Mouse (Mus musculus) olfactory bulb, adult 2 months (tissue): ENCODE measurements around the gene Lmnb2.

Experiments
- CTCF ChIP-seq: fragments of 200-500 bp; IDR thresholded peaks from 2 replicates; pipeline ENCODE4 v1.5.1; 2012; ENCODE audit warnings: low read depth, mild to moderate bottlenecking, low read length, moderate library complexity; ENCODE audit not compliant: insufficient read depth
- POLR2A ChIP-seq: fragments of 200-500 bp; IDR thresholded peaks from 2 replicates; pipeline ENCODE4 v1.6.1; 2012; ENCODE audit warnings: mild to moderate bottlenecking, low read depth, low read length, moderate library complexity; ENCODE audit not compliant: insufficient read depth

DNA sequence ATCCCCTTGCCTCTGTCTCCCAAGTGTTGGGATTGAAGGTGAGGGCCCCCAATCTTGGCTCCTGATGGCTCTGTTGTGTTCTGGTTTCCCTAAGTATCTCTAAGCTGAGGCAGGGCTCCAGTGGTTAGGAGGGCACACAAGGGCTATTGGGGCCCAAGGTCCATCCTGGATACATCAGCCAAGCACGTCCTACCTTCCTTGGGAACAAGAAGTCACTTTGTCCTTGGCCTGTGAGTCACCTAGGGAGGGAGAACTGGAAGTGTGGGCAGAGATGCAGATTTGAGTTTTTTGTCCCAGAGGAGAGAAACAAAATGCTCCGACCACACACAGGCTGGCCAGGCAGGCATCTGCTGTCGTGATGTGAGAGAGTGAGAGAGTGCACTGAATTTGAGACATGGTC is 31.0 kb upstream of the Lmnb2 start:
- no peak for TF ChIP-seq CTCF
- no peak for TF ChIP-seq POLR2A
